Mouse (Mus musculus) liver, postnatal 0 days (tissue): ENCODE data around the gene Pcca. TPM values are rescaled to one million over a fixed set of nuclear protein-coding genes. Genes with fewer than 3 reads are reported as not detected.

Experiments used
- ATAC-seq: fragments of 200-750 bp; cut with Nextera tagmentation; 2 replicates; pipeline ENCODE4 v1.8.0; 2017; ENCODE audit warnings: mild to moderate bottlenecking, moderate library complexity
- DNase-seq: peaks from one replicate; pipeline ENCODE4 v3.0.0-alpha.2; 2016
- H3K27ac ChIP-seq: fragments of 300-500 bp; sonication (generic); 2 replicates; pipeline ENCODE4 v1.5.1; 2014; ENCODE audit warnings: antibody characterized with exemption, moderate library complexity, mild to moderate bottlenecking, low read depth
- H3K27me3 ChIP-seq: fragments of 300-500 bp; sonication (generic); 2 replicates; pipeline ENCODE4 v1.6.1; 2014; ENCODE audit warnings: low read length, control low read depth, mixed read lengths; ENCODE audit not compliant: insufficient read depth
- H3K36me3 ChIP-seq: fragments of 300-500 bp; sonication (generic); replicated peaks from 2 replicates; pipeline ENCODE4 v1.6.1; 2014; ENCODE audit warnings: mild to moderate bottlenecking, control low read depth, low read length, moderate library complexity, mixed read lengths; ENCODE audit not compliant: insufficient read depth
- H3K4me1 ChIP-seq: fragments of 300-500 bp; sonication (generic); 2 replicates; pipeline ENCODE4 v1.6.1; 2014; ENCODE audit warnings: antibody characterized with exemption, mild to moderate bottlenecking, control low read depth; ENCODE audit not compliant: insufficient read depth
- H3K4me2 ChIP-seq: fragments of 300-500 bp; sonication (generic); 2 replicates; pipeline ENCODE4 v1.6.1; 2014; ENCODE audit warnings: low read depth, mild to moderate bottlenecking, low read length, moderate library complexity, mixed read lengths
- H3K4me3 ChIP-seq: fragments of 300-500 bp; sonication (generic); 2 replicates; pipeline ENCODE4 v1.5.1; 2014; ENCODE audit warnings: low read depth, low read length
- H3K9ac ChIP-seq: fragments of 300-500 bp; sonication (generic); replicated peaks from 2 replicates; pipeline ENCODE4 v1.6.1; 2014; ENCODE audit warnings: mild to moderate bottlenecking, moderate library complexity
- H3K9me3 ChIP-seq: fragments of 300-500 bp; sonication (generic); 2 replicates; pipeline ENCODE4 v1.6.1; 2016; ENCODE audit warnings: mild to moderate bottlenecking, control low read depth, low read length, mixed read lengths
- CTCF ChIP-seq: sonication (generic); IDR thresholded peaks from 2 replicates; pipeline ENCODE4 v1.5.1; 2016; ENCODE audit warnings: antibody characterized with exemption, low read depth
- EP300 ChIP-seq: IDR thresholded peaks from 2 replicates; pipeline ENCODE4 v1.6.1; 2016; ENCODE audit warnings: antibody characterized with exemption, low read depth, mild to moderate bottlenecking
- WGBS: fragments of 180-500 bp; shearing (Covaris S2); extraction: QIAGEN DNeasy Blood & Tissue Kit; methylation state at CpG from one replicate; pipeline ENCODE4 v1.1.7; 2014; ENCODE audit not compliant: insufficient replicate concordance; 5-methylcytosine and 5-hydroxymethylcytosine counted together
- polyA plus RNA-seq: library from polyadenylated mRNA; unstranded; fragments of >200 nt; fragmentation: Nextera tagmentation; extraction: Ambion mirVana; gene quantifications from 2 replicates; pipeline ENCODE4 v1.2.1, GENCODE M21; 2015

Gene Pcca
- polyA plus RNA-seq, 1 experiment from 2014 or later: 31.3 TPM

DNA sequence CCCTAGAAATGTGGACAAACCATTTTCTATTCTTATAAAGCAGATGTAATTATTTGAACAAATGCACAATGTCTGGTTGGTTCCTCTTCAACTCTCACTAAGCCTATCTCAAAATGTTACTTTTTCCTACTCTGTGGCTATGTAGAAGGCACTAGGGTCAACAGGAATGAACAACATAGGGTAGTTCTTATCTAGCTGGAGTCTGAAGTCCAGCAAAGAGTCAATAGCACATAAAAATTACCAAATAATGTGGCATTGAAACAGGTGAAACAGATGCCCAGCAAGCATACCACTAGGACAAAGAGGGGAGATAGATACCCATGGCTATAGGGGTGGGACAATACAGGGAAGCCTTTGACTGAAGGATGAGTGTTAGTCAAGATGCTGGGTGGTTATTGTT, 377.1 kb downstream of the Pcca start:
- H3K27ac ChIP-seq: peak overlapping the region; percentile 87
- no peaks in the 10 kb centered on the region for H3K27me3 ChIP-seq
- peak overlapping the region; percentile 89 for H3K4me2 ChIP-seq
- no peaks in the 10 kb centered on the region for H3K9me3 ChIP-seq
- no peak overlapping the region for H3K4me3 ChIP-seq
- H3K9ac ChIP-seq: no peak overlapping the region
- H3K36me3 ChIP-seq: no peaks in the 10 kb centered on the region
- H3K4me1 ChIP-seq: peaks cover 5% of the 10 kb centered on the region; the same call in 1 of the 2 replicates
- no peak for DNase-seq
- ATAC-seq: peak; percentile 66
- no peak for TF ChIP-seq CTCF
- peak; percentile 44 for TF ChIP-seq EP300

DNA sequence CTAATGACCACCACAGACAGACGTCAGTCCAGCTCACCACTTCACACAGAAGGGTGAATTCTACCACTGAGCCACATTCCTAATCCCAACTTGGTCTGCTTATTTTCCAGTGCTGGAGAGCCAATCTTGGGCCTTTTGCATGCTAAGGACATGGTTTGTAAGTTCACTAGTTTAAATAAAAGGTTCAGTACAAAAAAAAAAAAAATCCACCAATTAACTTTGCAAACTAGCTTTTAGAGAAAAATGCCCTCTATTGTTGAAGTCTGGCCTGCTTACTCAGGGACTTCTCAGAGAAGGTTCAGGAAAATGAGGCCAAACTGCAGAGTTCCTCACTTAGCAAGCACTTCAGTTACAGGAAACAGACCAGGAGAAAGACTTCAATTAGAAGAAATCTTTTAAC, 378.0 kb downstream of the Pcca start:
- peak overlapping the region; percentile 87 for H3K27ac ChIP-seq
- H3K9me3 ChIP-seq: no peaks in the 10 kb centered on the region
- TF ChIP-seq EP300 (no peak), CTCF (no peak)
- H3K27me3 ChIP-seq: no peaks in the 10 kb centered on the region
- H3K4me1 ChIP-seq: peaks cover 5% of the 10 kb centered on the region; the same call in 1 of the 2 replicates
- H3K36me3 ChIP-seq: no peaks in the 10 kb centered on the region
- peak overlapping the region; percentile 89 for H3K4me2 ChIP-seq
- WGBS: 33% methylated on average over 1 of the region's 1 CpGs
- H3K4me3 ChIP-seq: peak overlapping the region; percentile 78
- ATAC-seq (no peak), DNase-seq (no peak)
- H3K9ac ChIP-seq: peak overlapping the region; percentile 71

- no peaks in the 10 kb centered on the region for H3K27me3 ChIP-seq
- H3K4me3 ChIP-seq: peak overlapping the region; percentile 78
- H3K36me3 ChIP-seq: no peaks in the 10 kb centered on the region
- peak overlapping the region; percentile 87 for H3K27ac ChIP-seq
- H3K9ac ChIP-seq: peak overlapping the region; percentile 71
- H3K4me2 ChIP-seq: peak overlapping the region; percentile 89
- H3K4me1 ChIP-seq: peaks cover 5% of the 10 kb centered on the region; the same call in 1 of the 2 replicates
- DNase-seq (peak; percentile 85), ATAC-seq (peak; percentile 87)
- H3K9me3 ChIP-seq: no peaks in the 10 kb centered on the region
- WGBS: under 1% methylated on average over 58 of the region's 58 CpGs
- TF ChIP-seq EP300: no peak
- no peak for TF ChIP-seq CTCF
Observed at GRCm38 (mm10) chr14:122912812-122913498, 378.8 kb downstream of the Pcca start.

DNA sequence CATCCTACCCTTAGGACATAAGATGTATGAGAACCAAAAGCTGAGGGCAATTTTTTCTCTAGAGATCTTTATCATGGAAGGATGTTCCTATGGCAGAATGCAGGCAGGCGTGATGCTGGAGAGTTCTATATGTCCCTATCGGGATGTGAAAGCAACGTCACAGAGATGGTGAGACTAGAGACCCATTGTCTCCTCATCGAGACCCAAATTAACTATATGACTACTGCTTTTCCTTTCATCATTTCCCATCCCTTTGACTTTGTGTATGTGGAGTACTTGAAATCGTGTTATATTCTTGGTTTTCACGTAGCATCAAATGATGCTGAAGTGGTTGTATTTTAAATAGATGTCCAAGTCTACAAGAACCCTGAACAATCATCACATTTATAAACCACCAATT, 379.5 kb downstream of the Pcca start, which contains the start of gene Ggact:
Gene Ggact (minus strand): TSS at position 101 of the 400 bp plus-strand sequence.
- Histone ChIP-seq H3K36me3 (no peaks in the 10 kb centered on the region), H3K27me3 (no peaks in the 10 kb centered on the region), H3K4me1 (peaks cover 5% of the 10 kb centered on the region; the same call in 1 of the 2 replicates), H3K9me3 (no peaks in the 10 kb centered on the region), H3K27ac (peak within 1 kb of the TSS; percentile 87), H3K4me2 (peak within 1 kb of the TSS; percentile 89), H3K9ac (peak within 1 kb of the TSS; percentile 71), H3K4me3 (peak within 1 kb of the TSS; percentile 78)
- 78% methylated on average over 6 of the region's 6 CpGs for WGBS
- TF ChIP-seq EP300 (no peak), CTCF (no peak)
- no peak for ATAC-seq
- no peak for DNase-seq

GRCm38 (mm10) chr14:122917676-122918075, 383.6 kb downstream of the Pcca start:
- no peak for ATAC-seq
- H3K9ac ChIP-seq: no peak overlapping the region
- 83% methylated on average over 1 of the region's 1 CpGs for WGBS

GRCm38 (mm10) chr14:122920011-122920410, 385.9 kb downstream of the Pcca start:
- ATAC-seq (no peak), DNase-seq (no peak)
- WGBS: 73% methylated on average over 5 of the region's 5 CpGs

More at GRCm38 (mm10) chr14:122917676-122918075, 383.6 kb downstream of the Pcca start:
- H3K36me3 ChIP-seq: no peaks in the 10 kb centered on the region
- H3K4me1 ChIP-seq: peaks cover 5% of the 10 kb centered on the region; the same call in 1 of the 2 replicates
- H3K4me3 ChIP-seq: no peak overlapping the region
- no peak for TF ChIP-seq CTCF
- no peak for TF ChIP-seq EP300
- DNase-seq: no peak
- H3K27me3 ChIP-seq: no peaks in the 10 kb centered on the region
- no peaks in the 10 kb centered on the region for H3K9me3 ChIP-seq
- no peak overlapping the region for H3K4me2 ChIP-seq
- no peak overlapping the region for H3K27ac ChIP-seq

More at GRCm38 (mm10) chr14:122920011-122920410, 385.9 kb downstream of the Pcca start:
- H3K9ac ChIP-seq: no peak overlapping the region
- H3K27me3 ChIP-seq: no peaks in the 10 kb centered on the region
- no peaks in the 10 kb centered on the region for H3K36me3 ChIP-seq
- H3K4me2 ChIP-seq: no peak overlapping the region
- H3K27ac ChIP-seq: no peak overlapping the region
- H3K4me1 ChIP-seq: no peaks in the 10 kb centered on the region
- TF ChIP-seq CTCF (no peak), EP300 (no peak)
- no peak overlapping the region for H3K4me3 ChIP-seq
- no peaks in the 10 kb centered on the region for H3K9me3 ChIP-seq
